Mouse (Mus musculus): Measurements from ENCODE around the gene Col3a1.

GRCm38 (mm10) chr1:45309015-45309414, 2.3 kb upstream of the Col3a1 start:
- TF ChIP-seq MYC (IDR thresholded peaks at IDR 0.05; ENCODE audit: low read depth, low read length) (no peak), ZC3H11A (IDR thresholded peaks at IDR 0.05; ENCODE audit: low read depth, low read length) (no peak), CTCF (conservative IDR thresholded peaks at IDR 0.05 in 1 of 2, IDR thresholded peaks at IDR 0.05 in 1 of 2; ENCODE audit: low read depth in 2 of 2, low read length in 2 of 2) (no peak), CHD2 (IDR thresholded peaks at IDR 0.05; ENCODE audit: low read length) (no peak), TCF12 (IDR thresholded peaks at IDR 0.05; ENCODE audit: low read depth, low read length) (no peak), EP300 (IDR thresholded peaks at IDR 0.05; ENCODE audit: low read length) (no peak), CHD1 (IDR thresholded peaks at IDR 0.05; ENCODE audit: low read depth, low read length) (no peak), PAX5 (IDR thresholded peaks at IDR 0.05; ENCODE audit: low read length) (no peak), POLR2AphosphoS2 (IDR thresholded peaks at IDR 0.05; ENCODE audit: low read depth, low read length) (no peak), POLR2A (IDR thresholded peaks at IDR 0.05; ENCODE audit: low read depth, low read length) (no peak), MAZ (IDR thresholded peaks at IDR 0.05; ENCODE audit: low read depth, low read length) (no peak), MAFK (IDR thresholded peaks at IDR 0.05; ENCODE audit: insufficient replicate concordance, low read length) (no peak), ELF1 (IDR thresholded peaks at IDR 0.05; ENCODE audit: low read depth, low read length) (no peak)

Data from CH12.LX (cell line).